Mouse (Mus musculus) embryo, embryonic 11.5 days (tissue): ENCODE measurements around the gene Tmem41b.

Source experiments
- DNase-seq: peaks from one replicate; pipeline ENCODE4 v3.0.0-alpha.2; 2012; ENCODE audit warnings: low read depth, low spot score

The Tmem41b gene

DNA sequence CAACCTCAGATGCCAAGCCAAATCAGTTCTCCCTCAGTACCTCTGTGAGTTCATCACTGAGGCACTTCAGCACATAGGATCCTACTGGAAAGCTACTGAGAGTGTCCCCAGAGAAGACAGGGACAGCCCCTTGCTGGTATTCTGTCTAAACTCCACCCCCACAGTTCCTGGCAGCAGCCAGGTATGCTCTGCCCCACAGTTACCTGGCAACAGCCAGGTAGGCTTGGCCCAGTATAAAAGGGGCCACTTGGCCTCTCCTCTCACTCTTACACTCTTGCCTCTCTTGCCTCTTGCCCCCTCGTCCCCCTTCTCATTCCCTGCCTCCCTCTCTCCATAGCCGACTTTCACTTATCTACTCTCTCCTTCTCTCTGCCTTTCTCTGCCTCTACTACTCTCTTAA is 61.8 kb downstream of the Tmem41b start:
- no peak for DNase-seq

DNA sequence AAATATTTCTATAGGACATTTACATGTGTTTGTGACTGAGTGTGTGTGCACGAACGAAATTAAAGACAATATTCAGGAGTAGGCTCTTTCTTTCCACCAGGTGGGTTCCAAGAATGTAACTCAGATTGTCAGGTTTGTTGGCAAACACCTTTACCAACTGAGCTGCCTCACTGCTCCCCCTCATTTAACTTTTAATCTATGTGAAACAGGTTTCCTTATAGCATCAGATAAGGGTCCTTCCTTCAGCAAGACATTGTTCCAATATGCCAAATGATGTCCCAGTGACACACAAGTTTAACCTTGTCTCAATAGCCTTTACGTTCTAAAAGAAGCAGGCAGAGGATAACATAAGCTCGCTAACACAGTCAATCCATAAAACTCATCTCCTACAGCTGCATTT is 63.8 kb downstream of the Tmem41b start:
- no peak for DNase-seq
